Mouse (Mus musculus): ENCODE results near the gene Lsm7.

Lsm7 gene

DNA sequence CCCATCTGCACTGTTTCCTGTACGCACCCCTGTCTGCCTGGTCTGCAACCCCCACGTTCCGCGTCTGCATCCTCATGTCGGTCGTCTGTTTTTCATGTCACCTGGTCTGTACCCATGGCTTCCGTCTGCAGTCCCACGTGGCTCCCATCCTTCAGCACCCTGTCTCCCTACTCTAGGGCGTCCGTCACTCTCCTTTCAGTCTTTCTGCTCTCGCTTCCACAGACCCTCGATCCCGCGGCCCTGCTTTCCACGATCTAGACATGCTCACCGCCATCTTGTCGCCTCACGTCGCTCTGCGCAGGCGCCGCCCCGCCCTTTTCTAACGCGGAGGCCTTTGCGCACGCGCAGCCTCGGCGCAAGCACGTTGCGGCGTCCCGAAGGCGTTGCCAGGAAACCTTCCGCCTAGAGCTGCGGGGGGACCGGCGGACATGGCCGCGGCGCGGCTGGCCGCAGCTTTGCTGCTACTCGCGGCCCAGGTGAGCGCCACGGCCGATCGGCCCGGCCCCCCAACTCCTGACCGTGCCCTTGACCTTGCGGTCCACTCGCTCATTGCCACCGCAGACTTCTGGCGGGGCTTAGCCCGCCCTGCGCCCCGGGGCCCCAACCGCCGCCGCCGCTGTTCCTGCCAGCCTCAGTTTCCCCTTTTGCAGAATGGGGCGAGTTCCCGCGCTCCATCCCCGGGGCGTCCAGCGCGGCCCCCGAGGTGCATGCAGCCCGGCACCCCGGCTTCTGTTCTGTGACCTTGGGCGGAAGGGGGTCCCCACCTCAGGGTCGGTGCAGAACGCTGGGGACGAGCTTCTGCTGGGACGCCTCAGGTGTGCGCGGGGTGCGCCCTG lies at the start of gene Lsm7, which contains the start of gene Sppl2b:
Gene Lsm7, minus strand, starts transcription at position 297 of the 836 bp plus-strand sequence.
Gene Sppl2b, plus strand, starts transcription at position 363 of the 836 bp plus-strand sequence.
- peak; percentile 97 for DNase-seq (ENCODE audit: low spot score)

DNA sequence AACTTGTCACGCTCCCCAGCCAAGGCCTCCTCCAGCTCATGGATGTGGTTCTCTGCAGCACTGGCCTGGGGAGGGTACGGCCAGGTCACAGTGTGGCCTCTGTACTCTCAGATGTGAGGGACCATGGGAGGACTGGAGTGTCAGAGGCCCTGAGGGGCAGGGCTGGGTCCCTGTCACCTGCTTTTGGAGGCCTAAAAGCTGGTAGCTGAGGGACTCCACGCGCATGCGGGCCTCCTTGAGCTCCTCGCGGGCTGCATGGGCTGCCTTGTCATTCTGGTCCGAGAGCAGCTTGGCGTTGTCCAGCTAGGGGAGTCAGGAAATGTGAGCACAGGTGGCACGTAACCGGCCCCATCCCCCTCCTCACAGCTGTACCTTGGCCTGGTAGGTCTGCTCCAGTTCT lies 49.7 kb upstream of the Lsm7 start:
- no peak for DNase-seq (ENCODE audit: low spot score)

DNA sequence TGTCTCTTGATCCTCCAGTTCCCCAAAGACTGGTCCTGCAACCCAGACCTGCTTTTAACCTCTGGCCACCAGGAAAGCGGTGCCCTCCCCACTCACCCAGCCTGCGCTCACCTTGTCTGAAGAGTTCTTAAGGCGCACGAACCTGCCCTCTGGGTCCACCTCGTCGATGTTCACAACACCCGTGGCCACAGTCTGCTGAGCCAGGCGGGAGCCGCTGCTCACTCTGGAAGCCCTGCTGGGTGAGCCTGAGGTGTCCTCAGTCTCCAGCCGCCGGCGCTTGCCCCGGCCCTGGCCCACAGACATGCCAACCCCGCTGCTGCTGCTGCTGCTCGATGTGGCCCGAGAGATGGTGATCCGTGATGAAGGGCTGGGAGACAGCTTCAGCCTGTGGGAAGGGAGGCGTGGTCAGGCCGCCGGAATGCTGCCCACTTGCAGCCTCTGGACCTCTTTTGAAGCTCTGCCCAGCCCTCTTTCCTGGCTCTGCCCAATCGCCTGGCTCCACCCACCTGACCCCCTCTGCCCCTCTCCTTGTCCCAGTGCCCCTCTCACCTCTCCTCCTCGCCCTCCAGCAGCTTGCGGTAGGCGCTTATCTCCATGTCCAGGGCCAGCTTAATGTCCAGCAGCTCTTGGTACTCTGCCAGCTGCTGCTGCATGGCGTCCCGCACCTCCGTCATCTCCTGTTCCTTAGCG lies 49.1 kb upstream of the Lsm7 start:
- DNase-seq (ENCODE audit: low spot score): no peak

DNA sequence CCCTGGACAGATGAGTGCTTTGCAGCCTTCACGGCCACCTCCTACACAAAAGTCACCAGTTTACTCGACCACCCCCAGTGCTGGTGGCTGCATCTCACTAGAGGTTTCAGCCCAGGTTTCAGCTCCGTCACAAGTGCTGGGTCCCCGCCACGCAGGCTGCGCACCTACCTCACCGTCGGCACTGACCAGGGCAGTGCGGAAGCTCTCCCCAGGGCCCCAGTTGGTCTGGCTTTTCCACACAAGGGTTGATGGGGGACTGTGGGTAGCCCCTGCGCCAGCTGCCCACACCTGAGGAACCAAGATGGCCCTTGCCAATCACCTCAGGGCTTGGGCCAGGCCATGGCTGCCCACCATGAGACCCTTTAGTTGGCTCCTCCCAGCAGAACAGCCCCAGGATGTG lies 48.3 kb upstream of the Lsm7 start:
- DNase-seq (ENCODE audit: low spot score): no peak

DNA sequence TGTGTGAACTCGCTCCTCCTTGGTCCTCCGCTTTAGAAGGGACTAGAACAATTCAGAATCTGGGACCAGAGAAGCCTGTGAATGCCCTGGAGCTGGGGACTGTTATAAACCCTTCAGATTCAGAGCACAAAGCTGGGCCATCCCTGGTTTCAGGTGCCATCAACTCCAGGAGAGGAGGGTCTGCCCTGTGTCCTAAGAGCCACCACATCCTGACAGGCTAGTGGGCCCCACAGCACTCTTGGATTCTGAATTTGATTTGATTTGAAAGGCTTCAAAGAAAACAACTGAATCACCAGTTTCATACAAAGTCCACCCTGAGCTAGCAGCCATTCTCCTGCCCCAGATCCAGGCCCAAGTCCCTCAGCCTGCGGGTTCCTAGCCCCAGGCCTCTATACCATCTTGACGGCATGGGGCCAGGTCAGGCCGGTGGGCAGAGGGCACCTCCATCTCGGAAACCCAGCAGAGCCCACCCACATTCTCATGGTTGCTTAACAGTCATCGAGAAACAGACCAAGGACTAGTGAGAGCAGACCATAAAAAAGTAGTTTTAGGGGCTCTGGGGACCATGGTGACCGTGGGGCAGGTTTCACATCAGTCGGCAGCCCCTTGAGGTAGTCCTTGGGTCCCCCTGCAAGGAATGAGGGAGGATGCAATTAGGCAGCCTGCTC lies 47.4 kb upstream of the Lsm7 start:
- DNase-seq (ENCODE audit: low spot score): no peak

DNA sequence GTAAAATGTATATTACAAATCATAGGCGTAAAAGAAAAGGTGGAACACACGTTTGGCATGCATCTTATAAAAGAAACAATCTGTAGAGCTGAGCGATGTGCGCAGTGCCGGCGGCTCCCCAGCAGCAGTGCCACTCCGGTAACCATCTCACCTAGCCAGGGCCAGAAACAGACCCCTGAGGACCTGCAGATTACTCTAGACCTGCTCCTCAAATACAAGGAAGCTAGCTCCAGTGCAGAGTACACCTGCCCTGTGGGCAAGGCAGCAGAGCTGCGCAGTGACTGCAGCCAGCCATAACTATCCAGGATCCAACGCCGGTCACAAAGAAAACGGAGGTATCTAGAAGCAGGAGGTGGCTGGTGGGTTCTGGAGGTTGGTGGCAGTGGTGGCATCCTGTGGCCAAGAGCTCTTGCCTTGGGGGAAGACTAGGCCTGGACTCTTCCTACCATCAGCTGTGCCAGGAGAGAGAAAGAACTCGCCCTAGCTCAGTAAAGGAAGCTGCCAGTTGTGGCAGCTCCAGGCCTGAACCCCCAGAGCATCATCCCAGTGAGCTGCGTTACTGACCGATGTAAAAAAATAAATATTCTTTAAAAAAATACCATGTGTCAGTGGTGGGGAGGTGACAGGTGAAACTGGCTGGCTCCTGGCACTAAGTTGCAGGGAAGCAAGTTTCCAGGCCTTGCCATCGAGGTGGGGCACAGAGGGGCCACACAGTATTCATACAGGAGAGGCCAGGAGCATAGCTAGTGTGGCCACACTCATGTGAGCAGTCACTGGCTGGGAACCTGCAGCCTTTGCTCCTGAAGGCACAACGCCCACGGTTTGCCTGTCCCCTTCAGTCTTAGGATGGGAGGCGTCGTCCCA lies 46.6 kb upstream of the Lsm7 start:
- DNase-seq (ENCODE audit: low spot score): no peak

DNA sequence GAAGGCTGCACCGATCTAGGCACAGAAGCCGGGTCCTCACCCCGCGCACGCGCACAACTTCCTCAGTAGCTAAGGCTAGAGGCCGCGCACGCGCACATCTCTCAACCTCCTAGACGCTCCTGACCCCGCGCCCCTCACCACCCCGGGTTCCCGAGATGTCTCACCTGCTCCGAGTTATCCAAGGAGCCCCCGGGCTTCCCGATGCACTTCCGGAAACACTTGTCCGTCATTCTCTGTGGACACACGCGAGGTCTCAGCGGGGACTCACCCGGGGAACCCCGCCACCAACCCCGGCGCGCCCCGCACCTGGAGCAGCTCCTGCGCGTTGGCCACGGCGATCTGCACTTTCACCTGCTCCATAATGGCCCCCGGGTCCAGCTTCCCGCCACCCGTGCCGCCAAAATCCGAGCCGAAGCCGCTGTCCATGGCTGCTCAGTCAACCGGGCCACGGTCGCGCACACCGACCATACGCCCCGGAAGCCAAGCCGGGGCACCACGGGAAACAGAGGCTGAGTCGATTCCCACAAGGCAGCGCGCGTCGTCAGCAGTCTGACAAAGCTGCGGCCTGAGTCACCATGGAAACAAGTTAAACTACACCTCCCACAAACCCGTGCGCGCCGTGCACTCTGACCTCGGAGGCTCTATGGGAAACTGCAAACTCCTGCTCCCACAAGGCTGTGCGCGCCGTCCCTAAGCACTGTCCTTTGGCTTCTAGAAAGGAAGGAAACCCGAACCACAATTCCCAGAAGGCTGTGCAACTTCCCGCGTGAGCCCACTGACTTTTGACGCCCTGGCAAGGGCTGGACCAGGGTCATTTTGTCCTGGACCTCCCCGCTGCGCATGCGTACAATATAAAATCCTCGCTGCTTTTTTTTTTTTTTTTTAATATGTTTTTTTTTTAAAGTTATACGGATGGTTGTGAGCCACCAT lies 45.6 kb upstream of the Lsm7 start, which contains the start of gene Timm13:
Gene Timm13, minus strand, starts transcription at position 652 of the 930 bp plus-strand sequence.
- DNase-seq (ENCODE audit: low spot score): peak; percentile 97

DNA sequence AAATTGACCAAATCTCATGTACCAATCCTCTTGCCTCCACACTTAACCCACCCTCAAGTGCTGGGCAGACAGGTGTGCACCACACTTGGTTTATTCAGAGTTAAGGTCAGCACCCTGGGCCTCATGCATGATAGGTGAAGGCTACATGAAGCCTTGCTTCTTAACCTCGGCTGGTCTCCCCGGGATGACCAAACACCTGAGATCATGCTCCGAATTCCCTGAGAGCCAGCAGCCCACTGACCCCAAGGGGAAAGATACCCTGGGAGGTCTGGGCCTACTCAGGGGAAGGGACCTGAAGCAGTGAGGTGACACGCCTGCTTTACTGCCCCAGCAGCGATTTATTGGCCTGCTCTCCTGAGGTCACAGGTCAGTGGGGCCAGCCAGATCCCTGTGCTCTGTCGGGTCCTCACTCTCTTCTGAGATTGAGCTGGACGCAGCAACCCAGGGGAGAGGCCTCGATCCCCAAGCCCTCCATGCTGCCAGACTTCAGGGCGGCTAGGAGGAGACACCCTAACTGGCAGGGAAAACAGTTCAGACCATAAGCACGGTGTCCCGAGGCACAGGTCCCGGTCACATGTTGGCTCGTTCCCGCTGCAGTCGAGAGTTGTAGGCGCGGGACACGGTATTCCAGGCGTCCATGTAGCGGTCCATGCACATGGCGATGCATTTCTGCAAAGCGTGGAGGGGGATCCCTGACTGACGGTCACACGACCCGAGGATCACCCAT lies 44.7 kb upstream of the Lsm7 start:
- DNase-seq (ENCODE audit: low spot score): no peak

DNA sequence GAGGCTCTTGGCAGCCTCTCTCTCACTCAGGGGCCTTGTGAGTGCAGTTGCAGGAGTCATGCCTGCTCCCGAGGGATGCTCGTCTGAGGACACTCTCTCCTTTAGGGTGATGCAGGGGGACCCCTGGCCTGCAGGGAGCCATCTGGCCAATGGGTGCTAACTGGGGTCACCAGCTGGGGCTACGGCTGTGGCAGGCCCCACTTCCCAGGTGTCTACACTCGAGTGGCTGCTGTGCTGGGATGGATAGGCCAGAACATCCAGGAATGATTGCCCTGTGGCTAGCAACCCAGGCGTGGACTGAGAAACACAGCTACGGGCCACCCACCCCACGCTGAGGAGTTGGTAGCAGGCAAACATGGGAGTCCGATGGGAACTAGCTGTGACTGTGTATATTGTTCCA lies 44.1 kb upstream of the Lsm7 start:
- no peak for DNase-seq (ENCODE audit: low spot score)

DNA sequence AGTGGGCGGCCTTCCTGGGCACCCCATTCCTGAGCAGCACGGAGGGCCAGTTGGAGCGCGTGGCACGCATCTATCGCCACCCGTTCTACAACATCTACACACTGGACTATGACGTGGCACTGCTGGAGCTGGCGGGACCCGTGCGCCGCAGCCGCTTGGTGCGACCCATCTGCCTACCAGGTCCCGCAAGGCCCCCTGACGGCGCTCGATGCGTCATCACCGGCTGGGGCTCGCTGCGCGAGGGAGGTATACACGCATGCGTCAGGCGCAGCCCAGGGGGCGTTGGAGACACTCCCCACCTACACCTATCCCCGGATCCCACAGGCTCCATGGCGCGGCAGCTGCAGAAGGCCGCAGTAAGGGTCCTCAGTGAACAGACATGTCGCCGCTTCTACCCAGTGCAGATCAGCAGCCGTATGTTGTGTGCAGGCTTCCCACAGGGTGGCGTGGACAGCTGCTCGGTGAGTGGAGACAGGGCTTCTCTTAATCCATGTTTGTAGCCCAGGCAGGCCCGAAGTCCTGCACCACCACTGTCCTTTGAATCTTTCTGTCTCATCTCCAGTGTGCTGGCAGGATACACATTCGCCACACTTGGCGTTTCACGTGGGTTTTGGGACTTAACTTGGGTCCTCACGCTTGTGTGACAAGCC lies 43.0 kb upstream of the Lsm7 start:
- DNase-seq (ENCODE audit: low spot score): no peak

DNA sequence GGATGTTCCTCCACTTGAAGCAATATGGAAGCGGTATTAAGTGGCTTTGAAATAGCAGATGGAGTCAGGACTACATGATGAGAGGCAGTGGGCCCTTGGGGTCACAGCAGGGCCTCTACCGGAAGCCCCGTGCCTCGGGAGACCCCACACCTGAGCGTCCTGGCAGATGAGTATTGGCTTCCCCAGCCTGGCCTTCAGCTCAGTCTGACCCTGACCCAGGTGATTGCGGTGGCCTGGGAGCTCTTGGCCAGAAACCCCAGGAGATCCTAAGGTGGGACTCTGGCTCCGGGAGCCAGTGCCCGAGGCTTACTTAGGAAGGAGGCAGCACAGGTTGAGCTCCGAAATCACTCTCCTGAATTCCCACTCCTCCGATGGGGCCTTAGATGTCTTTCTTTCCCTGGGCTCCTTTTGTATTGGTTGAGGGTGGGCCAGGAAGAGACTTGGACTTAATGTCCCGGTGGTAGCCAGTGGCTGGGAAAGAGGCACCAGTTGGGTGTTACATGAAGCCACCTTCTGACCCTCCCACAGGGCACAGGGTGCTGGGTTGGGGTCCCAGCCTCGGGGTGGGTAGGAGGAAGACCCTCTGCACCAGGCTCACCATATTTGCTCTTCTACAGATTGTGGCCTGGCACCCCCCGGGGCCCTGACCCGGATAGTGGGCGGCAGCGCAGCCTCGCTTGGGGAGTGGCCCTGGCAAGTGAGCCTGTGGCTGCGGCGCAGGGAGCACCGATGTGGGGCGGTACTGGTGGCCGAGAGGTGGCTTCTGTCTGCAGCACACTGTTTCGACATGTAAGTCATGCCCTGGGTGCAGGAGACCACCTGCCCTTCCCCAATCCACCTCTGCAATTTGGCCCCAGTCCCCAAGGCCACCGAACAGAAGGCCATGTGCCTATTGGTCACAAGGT lies 41.8 kb upstream of the Lsm7 start:
- DNase-seq (ENCODE audit: low spot score): no peak

DNA sequence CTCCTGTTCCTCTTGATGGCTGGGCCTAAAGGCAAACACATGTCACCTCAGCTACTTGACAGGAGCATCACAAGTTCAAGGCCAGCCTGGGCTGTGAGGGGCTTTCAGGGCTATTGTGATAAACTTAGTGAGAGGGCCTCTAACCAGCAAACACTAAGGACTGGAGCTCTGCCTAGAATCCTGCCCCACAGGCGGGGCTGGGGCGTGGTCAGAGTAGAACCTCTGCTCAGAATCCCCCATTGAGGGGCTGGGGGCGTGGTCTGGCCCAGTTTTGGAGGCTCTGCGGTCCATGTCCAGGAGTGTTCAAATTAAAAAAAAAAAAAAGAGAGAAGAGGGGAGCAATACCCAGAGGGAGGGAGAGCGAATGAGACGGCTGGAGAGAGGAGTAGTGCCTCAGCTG lies 40.7 kb upstream of the Lsm7 start:
- no peak for DNase-seq (ENCODE audit: low spot score)

DNA sequence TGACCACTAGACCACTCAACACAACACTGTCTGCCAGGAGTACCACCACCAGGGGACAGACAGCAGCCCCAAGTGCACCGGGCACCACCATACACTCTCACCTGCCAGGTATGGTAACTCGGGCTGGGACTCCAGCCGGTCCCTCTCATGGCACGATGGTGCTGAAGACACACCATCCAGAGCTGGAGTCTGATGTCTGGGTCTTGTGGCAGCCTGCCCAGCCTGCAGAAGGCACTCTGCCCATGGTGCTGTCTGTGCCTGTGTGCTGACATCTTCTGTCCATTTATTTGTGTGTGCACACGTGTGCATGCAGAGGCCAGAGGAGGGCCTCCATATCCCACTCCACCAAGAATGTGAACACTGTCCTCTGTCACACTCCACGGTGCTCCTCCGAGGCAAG lies 40.1 kb upstream of the Lsm7 start:
- no peak for DNase-seq (ENCODE audit: low spot score)

DNA sequence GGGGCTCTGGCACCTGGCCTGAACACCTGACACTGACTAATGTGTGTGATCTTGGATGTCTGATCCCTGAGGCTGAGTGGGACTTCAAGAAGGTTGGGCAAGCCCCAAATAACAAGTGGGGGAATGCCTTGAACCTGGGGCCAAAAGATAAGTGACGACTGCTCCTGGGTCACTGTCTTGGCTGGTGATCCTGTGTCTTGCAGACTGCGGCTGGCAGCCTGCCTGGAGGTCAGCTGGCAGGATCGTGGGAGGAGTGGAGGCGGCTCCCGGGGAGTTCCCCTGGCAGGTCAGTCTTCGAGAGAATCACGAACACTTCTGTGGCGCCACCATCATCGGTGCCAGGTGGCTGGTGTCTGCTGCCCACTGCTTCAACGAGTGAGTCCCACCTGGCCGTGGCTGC lies 32.2 kb upstream of the Lsm7 start:
- peak; percentile 49 for DNase-seq (ENCODE audit: low spot score)

DNA sequence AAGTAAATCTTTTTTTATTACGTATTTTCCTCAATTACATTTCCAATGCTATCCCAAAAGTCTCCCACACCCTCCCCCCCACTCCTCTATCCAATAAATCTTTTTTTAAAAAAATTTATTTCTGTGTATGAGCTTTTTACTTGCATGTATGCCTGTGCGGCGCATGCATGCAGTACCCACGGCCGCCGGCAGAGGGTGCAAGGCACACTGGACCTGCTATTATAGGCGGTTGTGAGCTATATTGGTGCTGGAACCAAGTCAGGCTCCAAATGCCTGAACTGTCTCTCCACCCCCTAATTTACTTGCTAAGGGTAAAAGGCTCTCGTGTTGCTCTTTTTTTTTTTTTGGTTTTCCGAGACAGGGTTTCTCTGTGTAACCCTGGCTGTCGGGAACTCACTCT lies 26.3 kb upstream of the Lsm7 start:
- peak; percentile 74 for DNase-seq (ENCODE audit: low spot score)

DNA sequence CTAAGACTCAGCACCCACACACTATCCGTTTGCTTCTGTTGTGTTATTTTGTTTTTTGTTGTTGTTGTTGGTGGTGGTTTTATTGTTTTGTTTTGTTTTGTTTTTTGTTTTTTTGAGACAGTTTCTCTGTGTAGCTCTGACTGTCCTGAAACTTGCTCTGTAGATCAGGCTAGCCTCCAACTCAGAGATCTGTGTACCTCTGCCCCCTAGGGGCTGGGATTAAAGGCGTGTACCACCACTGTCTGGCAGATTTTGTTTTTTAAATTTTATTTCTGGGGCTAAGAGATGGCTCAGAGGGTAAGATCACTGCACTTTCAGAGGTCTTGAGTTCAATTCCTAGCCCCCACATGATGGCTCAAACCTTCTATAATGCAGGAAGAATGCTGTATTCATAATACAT lies 25.9 kb upstream of the Lsm7 start:
- no peak for DNase-seq (ENCODE audit: low spot score)

DNA sequence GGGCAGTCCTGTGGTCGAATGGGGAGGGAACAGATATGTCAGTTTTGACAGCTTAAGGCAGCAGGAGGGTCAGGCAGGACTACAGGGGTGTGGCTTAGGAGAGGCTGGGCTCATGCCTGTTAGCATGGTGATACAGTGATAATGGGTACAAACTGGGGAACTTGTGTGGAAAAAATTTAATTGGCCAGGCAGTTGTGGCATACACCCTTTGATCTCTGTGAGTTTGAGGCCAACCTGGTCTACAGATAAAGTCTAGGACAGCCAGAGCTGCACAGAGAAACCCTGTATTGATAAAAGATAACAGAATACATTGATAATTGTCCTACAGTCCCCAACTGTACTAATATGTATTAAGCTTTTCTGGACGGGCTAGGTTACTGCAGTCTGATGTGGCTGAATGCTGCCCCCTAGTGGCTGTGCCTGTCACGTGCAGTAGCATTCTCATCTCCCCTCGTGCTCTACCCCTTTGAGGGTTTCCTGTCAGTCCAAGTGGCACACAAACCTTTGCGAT lies 25.2 kb upstream of the Lsm7 start:
- DNase-seq (ENCODE audit: low spot score): peak; percentile 54

DNA sequence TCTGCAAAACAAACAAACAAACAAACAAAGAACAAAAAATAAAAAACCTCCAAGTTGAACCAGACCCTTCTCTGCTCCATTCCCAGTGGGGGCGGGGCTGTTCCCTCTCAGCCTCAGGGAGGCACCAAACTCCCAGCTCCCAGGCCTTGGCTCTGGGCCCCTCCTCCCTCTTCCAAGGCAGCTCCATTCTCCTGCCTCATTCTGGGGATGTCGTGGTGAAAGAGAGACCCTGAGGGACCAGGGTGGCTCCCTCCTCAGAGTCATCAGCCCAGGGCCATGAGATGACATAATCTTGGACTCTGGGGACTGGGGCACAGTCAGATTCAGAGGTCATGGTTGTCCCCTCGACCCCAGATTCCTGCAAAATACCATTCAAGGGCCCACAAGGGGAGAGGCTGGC lies 21.6 kb upstream of the Lsm7 start:
- DNase-seq (ENCODE audit: low spot score): no peak
